Mouse (Mus musculus) brain, embryonic 14.5 days (tissue): ENCODE data around the gene Spag9. TPM values are rescaled to one million over a fixed set of nuclear protein-coding genes. Genes with fewer than 3 reads are reported as not detected.

Experiments
- DNase-seq: peaks from one replicate; pipeline ENCODE4 v3.0.0-alpha.2; 2011; ENCODE audit warnings: low read depth
- CTCF ChIP-seq: fragments of 200-500 bp; IDR thresholded peaks from 2 replicates; pipeline ENCODE4 v1.5.1; 2012; ENCODE audit warnings: inconsistent platforms, mild to moderate bottlenecking, moderate library complexity, borderline replicate concordance; ENCODE audit not compliant: insufficient read depth, insufficient read length; ENCODE audit errors: extremely low read depth
- POLR2A ChIP-seq: fragments of 200-500 bp; IDR thresholded peaks from 2 replicates; pipeline ENCODE4 v1.6.1; 2012; ENCODE audit warnings: mild to moderate bottlenecking, inconsistent platforms, borderline replicate concordance; ENCODE audit not compliant: poor library complexity, insufficient read depth, insufficient read length, severe bottlenecking; ENCODE audit errors: extremely low read depth
- polyA plus RNA-seq: library from polyadenylated mRNA; depleted of rRNA; stranded (reverse); fragments of >200 nt; gene quantifications from 2 replicates; pipeline ENCODE4 v1.2.3, GENCODE M21; 2012; rRNA removed

Gene Spag9
- polyA plus RNA-seq, 1 experiment: 112 TPM

GRCm38 (mm10) chr11:94173726-94174146 is 177.8 kb downstream of the Spag9 start:
- DNase-seq: peak; percentile 13
- TF ChIP-seq CTCF (no peak), POLR2A (no peak)

GRCm38 (mm10) chr11:94175288-94175687 is 179.4 kb downstream of the Spag9 start:
- DNase-seq: no peak
- TF ChIP-seq POLR2A (no peak), CTCF (no peak)

Other genes starting within 250 kb of the Spag9 start
- gene Utp18, start 110.3 kb upstream of the Spag9 start, polyA plus RNA-seq: 23.8 and 24.1 TPM in 2 replicates
- gene Mbtd1, start 110.2 kb upstream of the Spag9 start, polyA plus RNA-seq: 46.0 and 51.4 TPM in 2 replicates
- 190 and 248 TPM in 2 replicates for gene Nme2, start 39.8 kb upstream of the Spag9 start, polyA plus RNA-seq
- gene Gm20390, start 27.8 kb upstream of the Spag9 start, polyA plus RNA-seq: 95.0 and 101 TPM in 2 replicates
- 304 and 390 TPM in 2 replicates for gene Nme1, start 27.6 kb upstream of the Spag9 start, polyA plus RNA-seq
- gene Tob1, start 215.4 kb downstream of the Spag9 start, polyA plus RNA-seq: 29.6 and 29.9 TPM in 2 replicates
- gene Wfikkn2, start 249.9 kb downstream of the Spag9 start, polyA plus RNA-seq: 6.8 and 9.4 TPM in 2 replicates